Mouse (Mus musculus): ENCODE measurements around the gene Myd88.

Myd88 gene

GRCm38 (mm10) chr9:119340212-119340580 lies 1.0 kb downstream of the Myd88 start:
- no peak for DNase-seq (ENCODE audit: low spot score)

GRCm38 (mm10) chr9:119339558-119340211 lies 1.5 kb downstream of the Myd88 start, which contains the start of gene Acaa1a:
Acaa1a (plus strand) TSS chr9:119339676.
- peak; percentile 69 for DNase-seq (ENCODE audit: low spot score)

- DNase-seq (ENCODE audit: low spot score), result no peak
These were observed 2.1 kb downstream of the Myd88 start for GRCm38 (mm10) chr9:119339106-119339505.

GRCm38 (mm10) chr9:119338350-119338749 lies 2.9 kb downstream of the Myd88 start:
- DNase-seq (ENCODE audit: low spot score), result no peak

- DNase-seq (ENCODE audit: low spot score), result no peak
These were observed 3.4 kb downstream of the Myd88 start for GRCm38 (mm10) chr9:119337842-119338241.

- DNase-seq (ENCODE audit: low spot score), result no peak
These were observed 5.6 kb downstream of the Myd88 start for GRCm38 (mm10) chr9:119335571-119335970.

GRCm38 (mm10) chr9:119334834-119335233 lies 6.4 kb downstream of the Myd88 start:
- DNase-seq (ENCODE audit: low spot score), result no peak

GRCm38 (mm10) chr9:119334324-119334723 lies 6.9 kb downstream of the Myd88 start:
- no peak for DNase-seq (ENCODE audit: low spot score)

GRCm38 (mm10) chr9:119330186-119330963 lies 10.8 kb downstream of the Myd88 start:
- DNase-seq (ENCODE audit: low spot score), result no peak

- no peak for DNase-seq (ENCODE audit: low spot score)
These were observed 12.7 kb downstream of the Myd88 start for GRCm38 (mm10) chr9:119328488-119328887.

- no peak for DNase-seq (ENCODE audit: low spot score)
These were observed 17.1 kb downstream of the Myd88 start for GRCm38 (mm10) chr9:119324130-119324529.

GRCm38 (mm10) chr9:119323260-119323645 lies 18.0 kb downstream of the Myd88 start:
- DNase-seq (ENCODE audit: low spot score), result no peak

GRCm38 (mm10) chr9:119322289-119323259 lies 18.6 kb downstream of the Myd88 start, which contains the start of gene Oxsr1:
Oxsr1 (minus strand) TSS chr9:119322427.
- DNase-seq (ENCODE audit: low spot score), result peak; percentile 96

- DNase-seq (ENCODE audit: low spot score), result no peak
These were observed 19.6 kb downstream of the Myd88 start for GRCm38 (mm10) chr9:119321392-119322229.

GRCm38 (mm10) chr9:119320946-119321345 lies 20.3 kb downstream of the Myd88 start:
- DNase-seq (ENCODE audit: low spot score), result no peak

GRCm38 (mm10) chr9:119320446-119320845 lies 20.8 kb downstream of the Myd88 start:
- no peak for DNase-seq (ENCODE audit: low spot score)

GRCm38 (mm10) chr9:119318891-119319290 lies 22.3 kb downstream of the Myd88 start:
- no peak for DNase-seq (ENCODE audit: low spot score)

GRCm38 (mm10) chr9:119313096-119313495 lies 28.1 kb downstream of the Myd88 start:
- DNase-seq (ENCODE audit: low spot score), result no peak

GRCm38 (mm10) chr9:119309067-119309466 lies 32.1 kb downstream of the Myd88 start:
- DNase-seq (ENCODE audit: low spot score), result no peak

- no peak for DNase-seq (ENCODE audit: low spot score)
These were observed 35.3 kb downstream of the Myd88 start for GRCm38 (mm10) chr9:119305863-119306262.

GRCm38 (mm10) chr9:119298563-119298962 lies 42.6 kb downstream of the Myd88 start:
- DNase-seq (ENCODE audit: low spot score), result no peak

All from spleen, adult 12 weeks (tissue).